Comparison of ENCODE assay signal across 9 mouse cellular contexts in genomic region chr15:77831754-77832457, GRCm38 (mm10). TPM values are rescaled to one million over a fixed set of nuclear protein-coding genes. Genes with fewer than 3 reads are reported as not detected.
DNase-seq lines count a peak whose midpoint lies in the region; TF ChIP-seq lines count a peak whose summit lies in the region.
"Had no signal": no experiment of that assay in that cellular context is flagged by ENCODE, and none has a peak within 500 bp of the region (broad histone marks: within the 10 kb centered on the region; RNA-seq: fewer than 3 reads in every experiment).

No protein-coding gene starts in this region.

- H3ac ChIP-seq in C2C12 (ENCODE audit: control insufficient read depth, insufficient read length, low read depth), result no peak overlapping the region

- no peak for TF ChIP-seq CTCF in kidney, adult 2 months (conservative IDR thresholded peaks at IDR 0.05; ENCODE audit: insufficient read depth, insufficient read length, low read depth, low read length)
- TF ChIP-seq CTCF in C2C12 (IDR thresholded peaks at IDR 0.05; ENCODE audit: control insufficient read depth, insufficient read depth, insufficient read length), result no peak

- intact Hi-C loops in gastrocnemius, postnatal 14 days (cut with DNase I; ENCODE audit: low total_unique reads), result loop anchor here (10.0 kb wide), 1 partner anchor 47 kb away; no protein-coding TSS in a partner anchor

- H3K36me3 ChIP-seq in kidney, adult 2 months (ENCODE audit: control insufficient read depth, insufficient read depth, low read length), result no peaks in the 10 kb centered on the region
- H3K36me3 ChIP-seq in C2C12 (ENCODE audit: control insufficient read depth, insufficient read depth), result peaks cover 91% of the 10 kb centered on the region

- no peak for TF ChIP-seq POLR2A in kidney, adult 2 months (IDR thresholded peaks at IDR 0.05; ENCODE audit: low read depth, low read length)

- no peak for DNase-seq in kidney, adult 2 months
- DNase-seq in kidney, postnatal 36 days, result no peak
- DNase-seq in lung, postnatal 36 days, result peak; percentile 85
- no peak for DNase-seq in gastrocnemius, postnatal 14 days
- no peak for DNase-seq in retina, embryonic 14.5 days (ENCODE audit: low spot score)
- DNase-seq: cerebellum, adult 11-12 months had no signal

- H3K79me3 ChIP-seq in C2C12 (ENCODE audit: low read depth), result peaks cover 99% of the 10 kb centered on the region

- H3K79me2 ChIP-seq in C2C12 (ENCODE audit: control insufficient read depth, insufficient read depth), result peaks cover 100% of the 10 kb centered on the region

- no peaks in the 10 kb centered on the region for H3K27me3 ChIP-seq in kidney, adult 2 months (replicated peaks; ENCODE audit: control insufficient read depth, insufficient read depth, low read length)
- no peaks in the 10 kb centered on the region for H3K27me3 ChIP-seq in C2C12 (ENCODE audit: control insufficient read depth, insufficient read depth, insufficient read length)

- H3K4me3 ChIP-seq in kidney, adult 2 months (ENCODE audit: insufficient read depth, low read depth, low read length), result no peak overlapping the region
- no peak overlapping the region for H3K4me3 ChIP-seq in C2C12 (ENCODE audit: insufficient read depth, poor library complexity, severe bottlenecking)
- no peak overlapping the region for H3K4me3 ChIP-seq in brown adipose tissue, adult 24 weeks (ENCODE audit: insufficient read depth, low read depth, low read length)
- H3K4me3 ChIP-seq: hindbrain, embryonic 10.5 days had no signal

- H3K27ac ChIP-seq in kidney, adult 2 months (ENCODE audit: insufficient read depth, low read depth, low read length), result peak overlapping the region; percentile 53
- peak overlapping the region; percentile 86 for H3K27ac ChIP-seq in brown adipose tissue, adult 24 weeks (replicated peaks; ENCODE audit: low read depth, low read length)
- H3K27ac ChIP-seq: hindbrain, embryonic 10.5 days had no signal

- peaks cover 77% of the 10 kb centered on the region for H3K4me1 ChIP-seq in kidney, adult 2 months (ENCODE audit: control insufficient read depth, insufficient read depth, low read length)
- peaks cover 78% of the 10 kb centered on the region for H3K4me1 ChIP-seq in brown adipose tissue, adult 24 weeks (ENCODE audit: control insufficient read depth, insufficient read depth, insufficient read length, low read length)

- 47% methylated on average over 8 of the region's 8 CpGs for WGBS in kidney, adult 2 months

TF ChIP-seq in C2C12, 6 proteins besides CTCF, POLR2A, EP300 and RAD21:
- TF ChIP-seq MAX (IDR thresholded peaks at IDR 0.05) (no peak), CEBPB (IDR thresholded peaks at IDR 0.05; ENCODE audit: low read depth) (peak; percentile 46)
TF ChIP-seq in C2C12: peak in this region for 1.

RNA-seq across cellular contexts. Expression of gene Myh9, which starts 10.1 kb away (rescaled TPM):
- 57.7 and 64.1 TPM in 2 replicates for polyA plus RNA-seq in kidney, adult 2 months (2012; rRNA removed)
- 580 TPM for polyA plus RNA-seq in C2C12 (2012; fragmentation: generic; extraction: Trizol)
- 36.0 and 59.3 TPM in 2 replicates for polyA plus RNA-seq in brown adipose tissue, adult 24 weeks (2012; ENCODE audit: insufficient read depth, insufficient read length, missing spikeins)
- 100 to 1,000 TPM in 1 of 2 experiments, 10 to 100 TPM in 1; 96.9 to 111 TPM for total RNA-seq in gastrocnemius, postnatal 14 days (2021)
